Mouse (Mus musculus) cerebellum, adult 11 months (tissue): Measurements from ENCODE around the gene Dlgap1.

Source experiments
- DNase-seq: peaks from one replicate; pipeline ENCODE4 v3.0.0; 2022

The Dlgap1 gene

GRCm38 (mm10) chr17:70849399-70850232 is 880.7 kb downstream of the Dlgap1 start:
- DNase-seq, result no peak

- DNase-seq, result no peak
These were observed 881.5 kb downstream of the Dlgap1 start for GRCm38 (mm10) chr17:70850233-70850995.

DNA sequence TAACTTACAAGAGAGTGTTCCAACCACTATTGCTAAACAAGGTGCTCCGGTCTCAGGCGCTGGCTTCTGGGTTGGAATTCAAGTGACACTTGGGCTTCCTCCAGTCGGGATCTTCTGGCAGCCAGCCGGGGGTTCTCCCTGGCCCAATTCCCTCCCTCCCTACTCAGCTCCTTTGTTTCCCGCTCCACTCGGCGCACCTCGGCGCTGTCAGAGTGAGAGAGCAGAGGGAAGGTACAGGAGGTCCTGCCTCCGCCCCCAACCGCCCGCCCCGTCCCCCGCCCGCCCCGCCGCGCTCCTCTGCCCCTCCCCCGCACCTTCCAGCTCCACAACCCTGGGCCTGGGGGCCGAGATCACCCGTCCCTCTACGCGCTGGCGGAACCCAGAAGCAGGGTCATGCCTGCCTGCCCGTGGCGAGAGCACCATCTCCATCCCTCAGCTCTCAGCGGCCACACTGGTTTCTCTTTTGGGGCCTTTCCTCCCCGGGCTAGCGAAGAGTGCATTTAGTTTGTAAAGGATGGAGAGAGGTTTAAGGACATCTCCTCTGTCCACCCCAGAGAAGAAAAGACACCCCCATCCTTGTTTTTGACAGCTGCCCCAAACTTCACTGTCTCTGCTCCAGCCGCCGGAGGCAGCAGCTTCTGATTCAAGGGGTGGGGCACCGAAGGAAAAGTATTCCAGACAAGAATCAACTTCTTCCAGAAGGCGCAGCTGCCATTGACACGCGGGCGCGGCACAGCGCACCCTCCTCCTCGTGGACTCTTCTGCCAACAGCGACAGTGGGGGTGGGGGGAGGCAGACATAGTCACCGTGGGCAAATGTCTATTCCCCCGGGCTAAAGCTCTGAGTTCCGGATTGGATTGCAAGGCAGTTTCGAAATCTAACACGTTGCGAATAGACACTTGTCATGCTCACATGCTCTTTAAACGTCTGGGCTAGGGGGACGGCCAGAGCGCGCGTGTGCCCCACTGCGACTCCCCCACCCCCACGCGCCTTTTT is 882.4 kb downstream of the Dlgap1 start:
- no peak for DNase-seq

DNA sequence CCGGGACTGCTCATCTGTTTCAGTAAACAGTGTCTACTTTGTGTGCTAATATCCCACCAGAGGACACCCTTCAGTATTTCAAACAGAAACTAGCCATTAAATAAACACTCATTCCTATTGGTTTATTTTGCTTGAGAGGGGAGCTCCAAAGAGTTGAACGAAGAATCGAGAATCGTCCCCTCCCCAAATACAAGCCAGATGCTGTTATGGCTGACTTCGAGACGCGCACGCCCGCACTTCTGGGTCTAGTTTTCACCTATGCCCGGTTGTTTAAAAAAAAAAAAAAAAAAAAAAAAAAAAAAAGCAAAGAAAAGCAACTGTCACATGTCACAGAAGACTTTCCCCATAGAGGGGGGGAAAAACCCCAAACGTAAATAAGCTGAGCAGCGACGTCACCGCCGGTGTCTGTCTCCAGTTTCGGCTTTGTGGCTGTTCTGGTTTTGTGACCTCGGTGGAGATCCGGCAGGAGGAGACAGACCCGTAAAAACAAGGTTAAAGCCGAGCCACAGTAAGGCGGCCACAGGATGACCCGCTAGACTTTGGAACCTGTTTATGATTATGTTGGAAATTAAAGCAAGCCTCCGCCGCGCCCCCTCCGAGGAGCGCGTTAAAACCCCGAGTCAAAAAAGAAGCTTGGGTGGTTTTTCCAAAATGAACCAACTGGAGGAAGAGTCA is 883.3 kb downstream of the Dlgap1 start:
- no peak for DNase-seq

DNA sequence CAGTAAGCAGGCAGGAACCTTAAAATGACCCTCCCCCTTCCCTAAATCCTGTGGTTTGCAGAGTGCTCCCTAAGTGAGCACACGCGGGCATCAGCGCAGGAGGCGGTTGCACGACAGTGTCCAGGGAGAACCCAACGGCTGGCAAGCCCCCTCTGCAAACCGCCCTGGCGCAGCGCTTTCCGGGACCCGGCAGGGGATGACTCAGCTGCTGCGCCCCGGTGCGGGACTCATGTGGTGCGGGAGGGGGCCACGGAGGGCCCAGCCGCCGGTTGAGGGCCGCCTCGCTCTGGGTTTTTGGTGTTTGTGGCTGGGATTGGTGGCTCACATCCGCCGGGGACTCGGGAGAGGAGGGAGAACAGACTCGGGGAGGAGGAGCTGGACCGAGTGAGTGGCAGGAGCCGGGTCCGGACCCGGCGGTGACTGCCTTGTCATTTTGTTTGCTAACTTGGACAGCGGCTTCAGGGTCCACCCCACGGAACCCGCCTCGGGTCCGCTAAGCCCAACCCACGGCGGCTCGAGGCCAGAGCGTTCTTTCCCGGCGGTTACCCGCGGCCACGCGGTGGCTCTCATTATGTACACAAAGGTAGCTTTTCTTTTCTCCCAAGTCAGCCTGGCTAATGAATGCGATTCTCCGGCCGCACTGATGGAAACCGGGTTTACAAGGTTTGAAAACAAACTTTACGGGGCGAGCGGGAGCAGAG is 884.0 kb downstream of the Dlgap1 start:
- DNase-seq, result no peak

DNA sequence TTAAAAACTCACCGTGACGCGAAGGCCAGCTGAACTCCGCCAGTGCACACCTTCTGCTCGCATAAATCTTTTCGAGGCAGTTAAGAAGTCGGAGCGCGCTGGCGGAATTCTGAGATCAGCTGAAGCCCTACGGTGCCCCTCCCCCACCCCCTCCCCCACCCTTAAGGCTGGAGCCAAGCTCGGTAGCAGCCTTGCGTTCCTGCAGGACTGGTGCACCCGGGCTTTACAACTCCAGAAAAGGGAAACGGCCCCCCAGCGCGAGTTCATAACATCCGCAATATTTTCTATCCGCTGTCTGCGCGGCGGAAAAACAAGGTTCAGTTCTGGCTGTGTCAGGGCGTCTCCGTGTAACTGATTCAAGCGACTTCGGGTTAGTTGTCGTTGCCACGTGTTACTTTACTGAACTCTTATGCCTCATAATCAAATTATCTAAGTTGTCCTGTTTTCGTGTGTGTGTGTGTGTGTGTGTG is 884.6 kb downstream of the Dlgap1 start, which contains the start of gene Tgif1:
Gene Tgif1 (minus strand): TSS at position 111 of the 470 bp plus-strand sequence.
- DNase-seq, result no peak

- no peak for DNase-seq
These were observed 885.1 kb downstream of the Dlgap1 start for GRCm38 (mm10) chr17:70854021-70854420.

- no peak for DNase-seq
These were observed 888.1 kb downstream of the Dlgap1 start for GRCm38 (mm10) chr17:70856871-70857415.

DNA sequence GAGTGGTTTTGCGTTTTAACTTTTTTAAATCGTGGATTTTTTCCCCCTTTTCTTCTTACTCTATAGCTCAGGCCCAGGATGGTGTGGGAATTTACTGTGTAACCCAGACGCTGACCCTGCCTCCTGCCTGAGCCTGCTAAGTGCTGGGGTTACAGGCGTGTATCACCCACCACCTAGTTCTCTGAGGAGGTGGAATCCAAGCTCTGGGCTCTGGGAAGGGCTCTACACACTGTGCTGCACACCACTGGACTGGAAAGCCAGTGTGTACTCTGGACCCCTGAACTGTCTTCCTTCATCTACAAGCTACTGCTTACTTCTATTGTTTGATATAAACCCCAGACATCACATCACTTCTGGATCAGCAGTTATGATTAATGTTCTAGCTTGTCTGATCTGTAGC is 889.9 kb downstream of the Dlgap1 start:
- DNase-seq, result no peak

DNA sequence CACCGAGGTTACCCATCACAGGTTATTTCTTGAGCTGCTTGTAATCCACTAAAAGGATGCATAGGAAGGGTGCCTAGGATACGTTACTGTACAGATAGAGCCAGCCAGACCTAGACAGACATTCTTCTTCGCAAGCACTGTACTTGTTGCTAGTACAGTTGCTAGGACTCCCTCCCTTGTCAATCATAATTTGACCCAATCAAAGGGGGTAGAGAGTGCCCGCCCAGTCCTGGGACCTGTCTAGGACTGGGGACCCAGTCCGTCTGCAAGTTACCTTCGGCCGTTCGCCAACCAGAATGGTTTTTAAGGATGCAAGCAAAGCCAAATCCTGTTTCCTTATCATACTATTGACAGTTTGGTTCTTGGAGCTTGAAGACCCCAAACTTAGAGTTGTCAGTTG is 895.2 kb downstream of the Dlgap1 start:
- no peak for DNase-seq

GRCm38 (mm10) chr17:70864645-70865044 is 895.8 kb downstream of the Dlgap1 start:
- no peak for DNase-seq

- no peak for DNase-seq
These were observed 896.3 kb downstream of the Dlgap1 start for GRCm38 (mm10) chr17:70865060-70865604.

- no peak for DNase-seq
These were observed 897.2 kb downstream of the Dlgap1 start for GRCm38 (mm10) chr17:70866029-70866428.

DNA sequence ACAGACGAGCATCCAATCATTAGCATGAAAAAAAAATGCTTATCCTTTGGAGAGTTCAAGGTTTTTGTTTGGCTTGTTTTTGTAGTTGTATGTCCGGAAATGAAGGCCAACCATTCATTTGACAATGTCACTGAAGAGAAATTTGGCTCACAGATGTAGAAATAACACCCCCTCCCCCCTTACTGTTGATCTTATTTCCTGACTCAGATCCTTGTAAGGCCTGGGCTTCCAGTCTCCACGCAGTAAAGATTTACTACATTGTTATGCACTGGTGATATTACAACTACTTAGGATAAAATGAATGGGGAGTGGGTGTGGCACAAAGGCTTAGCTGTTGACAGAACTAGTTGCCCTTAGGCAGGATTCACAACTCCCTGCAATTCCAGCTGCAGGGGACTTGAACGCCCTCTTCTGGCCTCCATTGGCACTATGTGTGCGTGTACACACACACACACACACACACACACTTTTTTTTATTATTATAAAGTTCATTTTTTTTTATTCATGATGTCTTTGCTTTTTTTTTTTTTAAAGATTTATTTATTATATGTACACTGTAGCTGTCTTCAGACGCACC is 897.8 kb downstream of the Dlgap1 start:
- no peak for DNase-seq

DNA sequence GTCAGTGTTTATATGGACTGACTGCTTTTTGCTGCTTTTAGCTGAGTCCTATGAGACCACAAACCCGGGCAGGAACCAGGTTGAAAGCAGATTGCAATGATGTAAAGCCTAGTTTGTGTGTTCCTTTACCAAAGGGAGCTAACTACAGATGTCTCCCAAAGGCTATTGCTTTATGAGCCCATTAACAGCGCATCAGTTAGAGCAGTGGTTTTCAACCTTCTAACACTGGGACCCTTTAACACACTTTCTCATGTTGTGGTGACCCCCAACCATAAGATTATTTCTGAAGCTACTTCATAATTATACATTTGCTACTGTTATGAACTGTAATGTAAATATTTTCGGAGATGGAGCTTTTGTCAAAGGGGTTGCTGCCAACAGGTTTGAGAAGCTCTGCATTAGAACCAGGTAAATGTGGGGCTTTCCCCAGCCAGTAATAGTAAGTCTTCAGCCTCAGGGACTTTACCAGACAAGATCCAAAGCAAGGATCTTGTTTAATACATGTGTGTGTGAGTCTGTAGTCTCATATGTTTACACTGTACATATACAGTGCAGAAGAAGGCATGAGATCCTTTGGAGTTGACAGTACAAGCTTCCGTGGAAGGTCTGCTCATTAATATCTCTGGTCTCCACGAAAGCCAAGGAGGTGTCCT is 899.8 kb downstream of the Dlgap1 start:
- no peak for DNase-seq

GRCm38 (mm10) chr17:70870581-70870980 is 901.7 kb downstream of the Dlgap1 start:
- no peak for DNase-seq
